Mouse (Mus musculus) c-Kit-negative CD71-positive TER-119-positive erythroid progenitor cells, embryonic 14.5 days (primary cell): ENCODE measurements around the gene Zfp933.
"Not testable (repeated sequence)": the region's sequence is repeated elsewhere in the genome, so short reads cannot be mapped to it uniquely, and the experiment has no call there.

ENCODE experiments used
- DNase-seq: peaks from one replicate; pipeline ENCODE4 v3.0.0-alpha.2; 2013; ENCODE audit warnings: low read depth, low spot score

Zfp933 gene

GRCm38 (mm10) chr4:147862051-147862450 lies 13.9 kb upstream of the Zfp933 start:
- DNase-seq = no peak

DNA sequence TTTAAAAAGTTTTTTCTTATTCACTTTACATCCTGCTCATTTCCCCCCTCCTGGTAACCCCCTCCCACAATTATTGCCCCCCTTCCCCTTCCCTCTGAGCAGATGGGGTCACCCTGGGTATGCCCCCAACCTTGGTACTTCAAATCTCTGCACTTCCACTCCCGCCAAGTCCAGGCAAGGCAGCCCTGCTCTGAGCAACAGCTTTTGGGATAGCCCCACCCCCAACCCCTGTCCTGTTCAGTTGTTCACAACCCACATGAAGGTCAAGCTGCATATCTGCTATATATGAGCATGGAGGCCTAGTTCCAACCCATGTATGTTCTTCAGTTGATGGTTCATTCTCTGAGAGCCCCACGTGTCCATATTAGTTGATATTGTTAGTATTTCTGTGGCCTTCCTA lies 2.6 kb upstream of the Zfp933 start:
- DNase-seq = no peak

DNA sequence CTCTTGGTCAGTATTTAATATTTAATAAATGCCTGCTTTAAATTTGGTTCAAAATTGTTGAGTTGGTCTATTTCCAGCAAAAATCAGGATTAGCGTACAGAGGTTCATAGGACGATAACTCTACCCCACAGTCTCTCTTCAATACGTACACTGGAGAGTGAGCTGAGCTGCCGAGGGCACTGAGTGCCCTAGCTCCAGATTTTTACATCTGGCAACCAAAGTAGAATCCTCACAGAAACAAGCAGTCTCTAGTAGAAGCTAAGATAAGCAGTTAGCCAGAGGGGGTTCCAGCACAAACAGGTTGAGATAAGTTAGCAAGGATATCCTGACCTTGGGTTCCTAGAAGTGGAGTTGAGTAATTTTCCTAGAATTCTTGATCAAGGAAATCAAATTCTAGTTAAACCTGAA lies 422 bp upstream of the Zfp933 start:
- DNase-seq = peak; percentile 58

DNA sequence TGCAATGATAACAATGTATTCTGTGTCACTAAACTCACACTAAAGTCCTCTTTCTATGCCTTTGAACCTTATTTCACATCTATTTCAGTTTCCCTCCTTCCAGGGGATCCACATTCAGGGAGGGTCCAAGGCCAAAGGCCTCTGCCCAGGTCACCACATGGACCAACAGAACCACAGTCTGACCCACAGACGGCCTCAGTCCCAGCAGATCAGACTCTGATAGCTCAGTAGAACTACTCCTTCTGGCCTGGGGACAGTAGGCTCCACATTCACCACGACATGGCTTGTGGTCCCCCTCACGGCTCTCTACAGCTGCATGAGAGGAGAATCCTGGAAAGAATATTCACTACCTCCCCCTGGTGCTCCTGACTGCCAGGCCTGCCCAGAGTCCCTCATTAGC lies 5.3 kb downstream of the Zfp933 start:
- DNase-seq = no peak

DNA sequence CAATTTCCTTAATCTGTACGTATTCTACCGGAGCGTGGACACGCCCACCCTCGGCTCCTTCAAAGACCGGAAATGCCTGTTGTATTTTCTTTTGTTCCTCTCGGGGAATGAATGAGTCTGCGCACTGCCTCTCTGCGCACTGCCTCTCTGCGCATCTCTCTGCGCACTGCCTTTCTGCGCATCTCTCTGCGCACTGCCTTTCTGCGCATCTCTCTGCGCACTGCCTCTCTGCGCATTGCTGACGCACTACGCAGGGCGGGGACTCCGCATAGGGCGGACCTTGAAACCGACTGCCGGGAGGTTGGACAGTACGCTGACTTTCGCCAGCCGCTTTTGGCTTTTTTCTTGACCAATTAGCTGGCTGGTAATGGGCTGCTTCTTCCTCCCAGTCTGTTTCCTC lies 8.9 kb downstream of the Zfp933 start:
- not testable (repeated sequence) for DNase-seq

DNA sequence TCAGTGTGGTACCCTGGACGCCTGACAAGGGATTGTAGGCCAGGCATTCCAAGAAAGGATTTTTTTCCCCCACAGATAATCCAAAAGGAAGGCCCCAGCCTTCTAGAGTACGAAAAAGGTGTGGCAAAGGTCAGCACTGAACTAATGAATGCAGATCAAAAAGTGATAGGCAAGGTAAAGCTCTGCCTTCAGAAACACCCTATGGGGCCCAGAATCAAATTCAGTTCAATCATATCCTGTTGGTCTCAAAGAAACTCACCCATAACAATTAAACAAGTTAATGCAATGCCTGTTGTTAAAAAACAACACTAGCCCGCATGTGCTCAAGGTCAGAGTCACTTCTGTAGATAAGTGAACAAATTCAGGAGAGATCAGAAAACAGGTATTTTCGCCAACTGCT lies 23.8 kb downstream of the Zfp933 start:
- DNase-seq = no peak

GRCm38 (mm10) chr4:147821414-147821813 lies 26.8 kb downstream of the Zfp933 start:
- DNase-seq = not testable (repeated sequence)

DNA sequence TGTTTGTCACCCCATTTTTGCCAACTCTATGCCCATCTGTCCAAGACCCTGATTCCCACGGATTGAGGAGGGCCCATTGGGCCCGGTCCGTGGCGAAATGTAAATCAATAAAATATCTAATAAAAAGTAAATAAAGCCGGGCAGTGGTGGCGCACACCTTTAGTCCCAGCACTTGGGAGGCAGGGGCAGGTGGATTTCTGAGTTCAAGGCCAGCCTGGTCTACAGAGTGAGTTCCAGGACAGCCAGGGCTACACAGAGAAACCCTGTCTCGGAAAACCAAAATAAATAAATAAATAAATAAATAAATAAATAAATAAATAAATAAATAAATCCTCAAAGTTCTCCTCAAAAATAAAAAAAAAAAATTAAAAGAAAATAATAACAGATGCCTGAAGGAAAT lies 28.5 kb downstream of the Zfp933 start:
- DNase-seq = not testable (repeated sequence)

DNA sequence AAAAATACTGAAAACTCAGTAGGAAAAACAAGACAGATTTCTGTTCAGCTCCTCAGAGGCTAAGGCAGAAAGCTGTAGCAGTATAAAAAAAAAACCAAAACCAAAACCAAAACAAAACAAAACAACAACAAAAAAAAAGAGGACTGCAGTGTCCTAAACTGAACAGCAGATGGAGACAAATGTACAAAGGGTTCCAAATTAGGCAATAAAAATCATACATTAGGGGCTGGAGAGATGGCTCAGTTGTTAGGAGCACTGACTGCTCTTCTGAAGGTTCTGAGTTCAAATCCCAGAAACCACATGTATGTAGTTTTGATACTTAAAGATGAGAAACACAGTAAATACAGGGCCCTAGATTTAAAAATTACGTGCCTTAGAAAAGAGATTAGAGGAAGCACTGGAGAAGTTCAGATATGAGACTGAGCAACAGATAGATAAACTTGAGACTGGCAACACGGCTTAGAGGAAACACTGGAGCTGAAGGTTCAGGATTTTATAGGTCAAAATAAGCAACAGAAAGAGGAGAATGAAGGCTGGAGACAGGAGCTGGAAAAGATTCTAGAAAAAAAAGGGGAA lies 33.5 kb downstream of the Zfp933 start:
- no peak for DNase-seq

DNA sequence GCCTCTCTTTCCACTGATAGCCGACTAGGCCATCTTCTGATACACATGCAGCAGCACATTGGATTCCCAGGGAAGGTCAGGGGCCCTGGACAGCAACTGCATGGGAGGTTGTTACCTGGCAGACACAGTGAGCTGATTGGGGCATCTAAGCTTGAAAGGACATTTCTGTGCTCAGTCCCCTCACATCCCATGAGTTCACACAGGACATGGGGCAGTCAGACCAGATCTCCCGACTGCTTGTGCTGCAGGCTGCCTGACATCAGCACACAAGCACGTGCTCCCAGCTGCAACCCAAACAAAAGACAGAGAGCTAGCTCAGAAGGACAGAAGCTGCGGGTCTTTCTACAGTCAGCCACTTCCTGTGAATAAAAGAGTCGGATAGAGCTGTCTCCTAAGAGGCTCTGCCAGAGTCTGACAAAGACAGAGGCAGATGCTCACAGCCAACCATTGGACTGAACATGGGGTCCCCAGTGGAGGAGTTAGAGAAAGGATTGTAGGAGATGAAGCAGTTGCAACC lies 34.9 kb downstream of the Zfp933 start:
- DNase-seq = no peak

DNA sequence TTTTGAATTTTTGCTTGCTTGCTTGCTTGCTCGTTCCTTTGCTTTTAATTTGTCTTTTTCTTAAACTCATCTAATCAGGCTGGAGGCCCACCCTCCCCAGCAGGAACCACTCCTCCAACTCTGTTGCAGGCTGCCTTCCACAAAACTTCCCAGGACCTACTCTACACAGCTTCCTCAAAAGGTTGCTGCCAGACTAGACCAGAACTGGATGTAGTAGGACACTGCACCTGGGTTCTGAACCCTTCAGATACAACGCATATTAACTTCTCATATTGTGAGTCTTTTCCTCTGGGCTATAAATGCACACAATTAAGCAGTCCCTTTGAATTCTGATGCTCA lies 38.2 kb downstream of the Zfp933 start:
- not testable (repeated sequence) for DNase-seq

DNA sequence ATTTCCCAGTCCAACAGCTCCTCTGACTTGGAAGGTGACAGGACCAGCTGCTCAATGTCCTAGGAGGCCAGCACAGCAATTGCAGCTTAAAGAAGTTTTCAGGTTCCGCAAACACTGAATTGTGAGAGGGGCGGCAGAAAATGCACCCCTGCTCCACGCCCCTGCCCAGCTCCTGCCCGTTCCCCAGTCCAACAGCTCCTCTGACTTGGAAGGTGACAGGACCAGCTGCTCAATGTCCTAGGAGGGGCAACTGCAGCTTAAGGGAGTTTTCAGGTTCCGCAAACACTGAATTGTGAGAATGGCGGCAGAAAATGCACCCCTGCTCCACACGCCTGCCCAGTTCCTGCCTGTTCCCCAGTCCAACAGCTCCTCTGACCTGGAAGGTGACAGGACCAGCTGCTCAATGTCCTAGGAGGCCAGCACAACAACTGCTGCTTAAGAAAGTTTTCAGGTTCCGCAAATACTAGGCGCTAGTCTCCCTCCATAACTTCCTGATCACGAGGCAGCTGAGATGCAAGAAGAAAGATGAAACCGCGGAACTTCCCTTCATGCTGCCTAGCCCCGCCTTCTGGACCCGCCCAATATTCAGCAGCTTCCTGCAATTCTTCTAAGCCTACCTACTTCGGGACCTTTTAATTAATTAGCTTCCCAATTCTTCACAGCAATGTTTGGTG lies 38.7 kb downstream of the Zfp933 start, which contains the start of gene Zfp984:
Gene Zfp984, minus strand, starts transcription at position 497 of the 674 bp plus-strand sequence.
- DNase-seq = not testable (repeated sequence)

GRCm38 (mm10) chr4:147808483-147808882 lies 39.7 kb downstream of the Zfp933 start:
- DNase-seq = not testable (repeated sequence)

- DNase-seq = not testable (repeated sequence)
Measured at GRCm38 (mm10) chr4:147795308-147795707, 52.9 kb downstream of the Zfp933 start.

DNA sequence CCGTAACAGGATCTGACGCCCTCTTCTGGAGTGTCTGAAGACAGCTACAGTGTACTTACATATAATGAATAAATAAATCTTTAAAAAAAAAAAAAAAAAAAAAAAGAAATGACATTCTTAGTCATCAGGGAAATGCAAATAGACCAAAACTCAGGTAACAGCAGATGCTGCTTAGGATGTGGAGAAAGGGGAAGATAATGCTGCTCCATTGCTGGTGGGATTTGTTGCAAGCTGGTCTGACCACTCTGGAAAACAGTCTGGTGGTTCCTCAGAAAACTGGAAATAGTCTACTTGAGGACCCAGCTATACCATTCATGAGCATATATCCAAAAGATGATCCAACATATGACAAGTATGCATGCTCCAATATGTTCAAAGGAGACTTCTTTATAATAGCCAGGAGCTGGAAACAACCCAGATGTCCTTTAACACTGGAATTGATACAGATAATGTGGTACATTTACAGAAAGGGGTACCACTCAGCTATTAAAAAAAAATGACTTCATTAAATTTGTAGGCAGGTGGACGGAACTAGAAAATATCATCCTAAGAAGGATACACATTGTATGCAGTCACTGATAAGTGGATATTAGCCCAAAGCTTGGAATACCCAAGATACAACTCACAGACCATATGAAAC lies 54.0 kb downstream of the Zfp933 start:
- not testable (repeated sequence) for DNase-seq

DNA sequence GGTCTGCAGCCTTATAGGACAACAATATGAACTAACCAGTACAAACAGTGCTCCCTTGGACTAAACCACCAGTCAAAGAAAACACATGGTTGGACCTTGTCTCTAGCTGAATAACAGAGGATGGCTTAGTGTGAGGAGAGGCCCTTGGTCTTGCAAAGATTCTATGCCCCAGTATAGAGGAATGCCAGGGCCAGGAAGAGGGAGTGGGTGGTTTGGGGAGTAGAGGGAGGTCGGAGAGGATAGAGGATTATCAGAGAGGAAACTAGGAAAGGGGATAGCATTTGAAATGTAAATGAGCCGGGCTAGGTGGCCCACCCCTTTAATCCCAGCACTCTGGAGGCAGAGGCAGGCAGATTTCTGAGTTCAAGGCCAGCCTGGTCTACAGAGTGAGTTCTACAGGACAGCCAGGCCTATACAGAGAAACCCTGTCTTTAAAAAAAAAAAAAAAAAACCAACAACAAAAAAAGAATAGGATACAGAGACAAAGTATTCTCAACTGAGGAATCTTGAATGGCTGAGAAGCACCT lies 54.7 kb downstream of the Zfp933 start:
- DNase-seq = not testable (repeated sequence)

DNA sequence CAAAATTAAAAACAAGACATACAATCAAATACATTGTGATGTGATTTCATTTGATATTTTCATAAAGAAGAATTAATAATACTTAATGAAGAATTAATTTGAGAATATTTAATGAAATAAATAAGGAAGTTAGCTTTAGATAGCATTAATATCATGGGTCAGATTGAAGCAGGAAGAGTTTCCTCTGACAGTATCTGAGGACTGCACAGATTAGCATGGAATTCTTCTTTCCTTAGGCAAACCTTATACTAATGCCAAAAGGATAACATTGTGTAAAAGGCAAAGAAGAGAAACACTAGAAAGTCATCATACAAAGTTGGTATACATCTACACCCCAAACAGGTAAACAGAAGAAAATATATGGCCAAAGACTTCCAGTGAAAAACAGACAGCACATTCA lies 56.4 kb downstream of the Zfp933 start:
- not testable (repeated sequence) for DNase-seq
